Mouse (Mus musculus): Measurements from ENCODE around the gene Tgtp1. TPM values are rescaled to one million over a fixed set of nuclear protein-coding genes. Genes with fewer than 3 reads are reported as not detected.
"Not testable (repeated sequence)": the region's sequence is repeated elsewhere in the genome, so short reads cannot be mapped to it uniquely, and the experiment has no call there.

The Tgtp1 gene
- polyA plus RNA-seq, 1 experiment from 2014 or later: not detected

DNA sequence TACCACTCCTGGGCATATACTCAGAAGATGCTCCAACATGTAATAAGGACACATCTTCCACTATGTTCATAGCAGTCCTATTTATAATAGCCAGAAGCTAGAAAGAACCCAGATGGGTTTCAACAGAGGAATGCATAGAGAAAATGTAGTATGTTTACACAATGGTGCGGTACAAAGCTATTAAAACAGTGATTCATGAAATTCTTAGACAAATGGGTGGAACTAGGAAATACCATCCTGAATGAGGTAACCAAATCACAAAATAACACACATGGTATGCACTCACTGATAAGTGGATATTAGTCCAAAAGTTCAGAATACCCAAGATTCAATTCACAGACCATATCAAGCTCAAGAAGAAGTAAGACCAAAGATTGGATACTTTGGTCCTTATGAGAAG is 19.3 kb downstream of the Tgtp1 start:
- not testable (repeated sequence) for H3K36me3 ChIP-seq (replicated peaks); H3K27me3 ChIP-seq (replicated peaks; ENCODE audit: low read depth, poor library complexity, severe bottlenecking); H3K9me3 ChIP-seq; H3K27ac ChIP-seq (replicated peaks); H3K4me3 ChIP-seq; DNase-seq (ENCODE audit: low spot score); H3K4me1 ChIP-seq
- no CpG with 5 or more reads among the region's 1 CpGs for WGBS

DNA sequence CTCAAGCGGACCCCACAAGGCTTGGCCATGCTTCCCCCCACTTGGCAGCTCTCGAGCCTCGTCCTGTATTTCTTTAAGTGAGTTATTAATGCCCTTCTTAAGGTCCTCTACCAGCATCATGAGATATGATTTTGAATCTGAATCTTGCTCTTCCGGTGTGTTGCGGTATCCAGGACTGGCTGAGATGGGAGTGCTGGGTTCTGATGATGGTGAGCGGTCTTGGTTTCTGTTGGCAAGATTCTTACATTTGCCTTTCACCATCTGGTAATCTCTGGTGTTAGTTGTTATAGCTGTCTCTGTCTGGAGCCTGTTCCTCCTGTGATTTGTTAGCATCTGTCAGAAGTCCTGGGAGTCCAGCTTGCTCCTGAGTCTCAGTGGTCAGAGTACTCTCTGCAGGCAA is 47.9 kb downstream of the Tgtp1 start, which contains the start of gene Psme2b:
Psme2b (minus strand) TSS at position 101 of the 400 bp plus-strand sequence.
- WGBS: 92% methylated on average over 6 of the region's 6 CpGs
- not testable (repeated sequence) for H3K27ac ChIP-seq (replicated peaks); H3K27me3 ChIP-seq (replicated peaks; ENCODE audit: low read depth, poor library complexity, severe bottlenecking)

DNA sequence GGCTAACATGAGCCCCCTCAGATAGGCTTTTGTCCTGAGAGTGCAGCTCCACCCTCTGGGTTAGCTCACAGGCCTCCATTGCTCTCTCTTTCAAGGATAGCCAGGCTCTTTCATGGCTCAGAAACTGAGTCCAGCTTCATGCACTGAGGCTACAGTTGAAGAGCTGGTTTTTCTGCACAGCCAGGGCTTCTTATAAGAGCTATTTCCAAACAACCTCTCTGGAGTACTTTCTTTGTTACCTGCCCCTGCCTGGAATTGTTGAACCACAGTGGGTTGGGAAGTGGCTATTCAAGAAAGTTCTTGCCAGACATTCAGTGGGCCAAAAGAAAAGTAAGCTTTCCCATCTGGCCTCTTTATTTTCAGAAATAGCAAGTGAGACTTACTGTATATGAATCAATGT is 54.7 kb downstream of the Tgtp1 start:
- H3K4me3 ChIP-seq; H3K27me3 ChIP-seq (replicated peaks; ENCODE audit: low read depth, poor library complexity, severe bottlenecking); DNase-seq (ENCODE audit: low spot score); H3K36me3 ChIP-seq (replicated peaks); H3K4me1 ChIP-seq; H3K27ac ChIP-seq (replicated peaks); H3K9me3 ChIP-seq: not testable (repeated sequence)

More for the DNA sequence above, 47.9 kb downstream of the Tgtp1 start, which contains the start of gene Psme2b:
- not testable (repeated sequence) for H3K36me3 ChIP-seq (replicated peaks); H3K4me1 ChIP-seq; H3K4me3 ChIP-seq; DNase-seq (ENCODE audit: low spot score); H3K9me3 ChIP-seq

Other genes starting within 250 kb of the Tgtp1 start
- 838 and 844 TPM in 2 replicates for gene Rack1, start 193.8 kb downstream of the Tgtp1 start, polyA plus RNA-seq (2016; fragmentation: Nextera tagmentation; extraction: Ambion mirVana)
- 4.2 and 4.6 TPM in 2 replicates for gene Trim41, start 176.8 kb downstream of the Tgtp1 start, polyA plus RNA-seq (2016; fragmentation: Nextera tagmentation; extraction: Ambion mirVana)
- gene Trim7, start 168.0 kb downstream of the Tgtp1 start, polyA plus RNA-seq (2016; fragmentation: Nextera tagmentation; extraction: Ambion mirVana): 0.14 and 0.16 TPM in 2 replicates
- 3.0 and 5.7 TPM in 2 replicates for gene Gm12184, start 167.5 kb downstream of the Tgtp1 start, polyA plus RNA-seq (2016; fragmentation: Nextera tagmentation; extraction: Ambion mirVana)
- 1.1 TPM in 2 replicates for gene Irgm1, start 122.5 kb downstream of the Tgtp1 start, polyA plus RNA-seq (2016; fragmentation: Nextera tagmentation; extraction: Ambion mirVana)
- gene Gm5431, start 92.0 kb downstream of the Tgtp1 start, polyA plus RNA-seq (2016; fragmentation: Nextera tagmentation; extraction: Ambion mirVana): 0.14 TPM in 1 of 2 replicates, not detected in the other
- gene Psme2b, start 48.0 kb downstream of the Tgtp1 start, polyA plus RNA-seq (2016; fragmentation: Nextera tagmentation; extraction: Ambion mirVana): 1.7 and 1.8 TPM in 2 replicates
- not detected in 2 replicates for gene Olfr56, start 15.3 kb downstream of the Tgtp1 start, polyA plus RNA-seq (2016; fragmentation: Nextera tagmentation; extraction: Ambion mirVana)
- 0.26 and 0.30 TPM in 2 replicates for gene 9930111J21Rik1, start 14.8 kb downstream of the Tgtp1 start, polyA plus RNA-seq (2016; fragmentation: Nextera tagmentation; extraction: Ambion mirVana)
- not detected in 2 replicates for gene Gm12185, start 1.9 kb downstream of the Tgtp1 start, polyA plus RNA-seq (2016; fragmentation: Nextera tagmentation; extraction: Ambion mirVana)
- gene 9930111J21Rik2, start 57.1 kb upstream of the Tgtp1 start, polyA plus RNA-seq (2016; fragmentation: Nextera tagmentation; extraction: Ambion mirVana): 0.16 and 0.20 TPM in 2 replicates
- gene Tgtp2, start 70.0 kb upstream of the Tgtp1 start, polyA plus RNA-seq (2016; fragmentation: Nextera tagmentation; extraction: Ambion mirVana): not detected in 2 replicates
- 0.18 and 0.19 TPM in 2 replicates for gene Ifi47, start 82.4 kb upstream of the Tgtp1 start, polyA plus RNA-seq (2016; fragmentation: Nextera tagmentation; extraction: Ambion mirVana)
- not detected in 2 replicates for gene Olfr1396, start 120.7 kb upstream of the Tgtp1 start, polyA plus RNA-seq (2016; fragmentation: Nextera tagmentation; extraction: Ambion mirVana)
- not detected in 2 replicates for gene Olfr1395, start 148.1 kb upstream of the Tgtp1 start, polyA plus RNA-seq (2016; fragmentation: Nextera tagmentation; extraction: Ambion mirVana)
- gene Olfr1394, start 160.2 kb upstream of the Tgtp1 start, polyA plus RNA-seq (2016; fragmentation: Nextera tagmentation; extraction: Ambion mirVana): not detected in 2 replicates
- 0.23 and 0.31 TPM in 2 replicates for gene Btnl9, start 193.0 kb upstream of the Tgtp1 start, polyA plus RNA-seq (2016; fragmentation: Nextera tagmentation; extraction: Ambion mirVana)
- gene Zfp62, start 209.1 kb upstream of the Tgtp1 start, polyA plus RNA-seq (2016; fragmentation: Nextera tagmentation; extraction: Ambion mirVana): 46.8 and 50.0 TPM in 2 replicates

Measured in embryonic facial prominence, embryonic 10.5 days (tissue).